Mouse (Mus musculus): Measurements from ENCODE around the gene Ltbp1. TPM values are rescaled to one million over a fixed set of nuclear protein-coding genes. Genes with fewer than 3 reads are reported as not detected.

Gene Ltbp1
- total RNA-seq, 2 experiments from 2014 or later, result 7.2 to 7.8 TPM

DNA sequence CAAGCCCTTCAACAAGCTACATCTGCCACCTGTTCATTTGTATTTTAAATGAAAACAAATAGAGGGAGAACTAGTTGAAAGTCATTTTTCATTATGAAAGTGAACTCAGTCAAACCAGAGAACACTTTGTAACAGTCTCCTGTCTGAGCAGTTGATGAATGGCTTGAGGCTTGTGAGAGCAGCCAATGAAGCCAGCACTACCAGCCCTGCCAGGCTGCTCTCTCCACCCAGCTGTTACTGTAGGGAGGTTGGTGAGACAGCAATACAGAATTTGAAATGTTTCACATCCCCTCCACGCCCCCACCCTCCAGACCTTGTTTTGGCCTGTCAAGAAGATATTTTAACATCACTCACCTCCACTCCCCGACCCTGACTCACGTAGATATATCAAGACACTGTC is 411.5 kb downstream of the Ltbp1 start:
- no peak for DNase-seq (ENCODE audit: low spot score in 2 of 2)

DNA sequence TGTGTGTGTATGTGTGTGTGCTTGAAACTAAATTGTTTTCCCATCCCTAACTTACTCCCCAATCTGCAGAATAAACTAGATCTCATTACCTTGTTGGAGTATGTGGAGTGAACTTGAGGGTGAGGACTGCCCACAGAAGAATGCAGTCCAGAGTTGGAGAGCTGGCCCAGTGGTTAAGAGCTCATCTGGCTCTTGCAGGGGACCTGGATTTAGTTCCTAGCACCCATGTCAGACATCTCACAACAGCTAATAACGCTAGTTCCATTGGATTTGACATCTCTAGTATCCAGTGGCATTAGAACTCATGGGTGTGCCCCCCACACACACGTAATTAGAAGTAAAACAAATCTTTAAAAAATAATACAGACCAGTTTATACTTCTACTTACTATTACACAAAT is 428.8 kb downstream of the Ltbp1 start:
- no peak for DNase-seq (ENCODE audit: low spot score in 2 of 2)

DNA sequence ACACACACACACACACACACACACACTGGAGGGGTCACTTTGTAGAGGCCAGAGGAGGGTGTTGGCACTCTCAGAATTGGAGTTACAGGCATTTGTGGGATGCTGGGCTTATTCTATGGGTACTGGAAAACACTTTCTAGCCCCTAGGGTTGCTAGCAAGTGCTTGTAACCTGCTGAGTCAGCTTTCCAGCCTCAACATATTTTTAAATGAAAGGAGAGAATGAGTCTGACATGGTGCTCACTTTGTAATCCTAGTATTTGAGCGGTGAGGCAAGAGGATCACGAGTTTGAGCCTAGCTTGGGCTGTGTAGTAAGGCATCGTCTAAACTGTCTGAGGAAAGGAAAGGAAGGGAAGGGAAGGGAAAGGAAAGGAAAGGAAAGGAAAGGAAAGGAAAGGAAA is 429.5 kb downstream of the Ltbp1 start:
- no peak for DNase-seq (ENCODE audit: low spot score in 2 of 2)

DNA sequence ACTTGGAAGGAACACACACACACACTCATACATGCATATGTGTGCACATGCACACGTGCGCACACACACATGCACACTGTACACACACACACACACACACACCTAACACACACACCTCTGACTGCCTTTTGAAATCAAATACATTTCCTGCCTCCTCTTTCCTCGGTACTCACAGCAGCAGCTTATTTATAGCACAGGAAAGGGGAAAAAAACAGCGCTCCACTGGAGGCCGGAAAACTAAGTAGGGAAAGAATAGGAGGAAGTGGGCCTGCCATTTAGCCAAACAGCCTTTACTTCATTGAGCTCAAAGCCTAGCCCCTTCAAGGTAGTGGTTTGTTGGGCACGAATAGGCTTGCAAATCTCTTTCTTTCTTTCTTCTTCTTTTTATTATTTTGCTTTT is 430.2 kb downstream of the Ltbp1 start, which contains the start of gene Rasgrp3:
Gene Rasgrp3, plus strand, starts transcription at position 298 of the 400 bp plus-strand sequence.
- DNase-seq (ENCODE audit: low spot score in 2 of 2), result no peak

DNA sequence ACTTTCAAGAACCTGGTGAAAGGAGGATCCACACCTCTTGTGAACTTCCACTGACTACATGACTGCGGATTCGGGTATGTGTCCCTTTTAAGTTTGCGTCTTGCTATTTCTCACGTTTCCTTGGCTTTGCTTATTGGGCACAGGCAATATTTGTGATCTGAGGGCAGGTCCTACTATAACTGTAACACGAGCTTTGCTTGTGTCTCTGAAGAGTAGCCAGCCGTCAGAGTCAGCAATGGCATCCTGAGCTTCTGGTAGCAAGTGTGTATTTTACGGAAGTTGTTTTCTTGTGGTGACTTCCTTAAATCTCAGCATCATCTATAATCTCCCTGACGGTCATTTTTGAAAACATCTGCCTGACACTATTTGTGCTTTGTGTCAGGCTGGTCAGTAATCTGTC is 430.7 kb downstream of the Ltbp1 start:
- no peak for DNase-seq (ENCODE audit: low spot score in 2 of 2)

DNA sequence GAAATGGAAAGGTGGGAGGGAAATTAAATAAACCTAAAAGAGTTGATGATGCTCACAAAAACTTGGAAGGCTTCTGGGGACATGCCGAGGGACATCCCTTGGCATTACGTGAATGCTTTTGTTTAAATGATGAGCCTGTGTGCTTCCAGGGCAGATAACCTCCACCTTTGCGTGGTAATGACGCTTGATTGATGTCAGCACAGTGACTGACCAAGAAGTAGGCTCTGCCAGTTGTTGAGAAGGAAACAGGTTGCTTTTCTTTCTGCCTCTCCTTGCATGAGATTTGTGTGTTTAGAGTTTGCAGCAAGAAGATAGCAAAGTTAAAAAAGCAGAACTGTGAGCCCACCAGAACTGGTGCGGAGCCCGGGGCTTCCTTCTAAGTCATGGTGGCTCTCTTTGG is 431.5 kb downstream of the Ltbp1 start:
- no peak for DNase-seq (ENCODE audit: low spot score in 2 of 2)

DNA sequence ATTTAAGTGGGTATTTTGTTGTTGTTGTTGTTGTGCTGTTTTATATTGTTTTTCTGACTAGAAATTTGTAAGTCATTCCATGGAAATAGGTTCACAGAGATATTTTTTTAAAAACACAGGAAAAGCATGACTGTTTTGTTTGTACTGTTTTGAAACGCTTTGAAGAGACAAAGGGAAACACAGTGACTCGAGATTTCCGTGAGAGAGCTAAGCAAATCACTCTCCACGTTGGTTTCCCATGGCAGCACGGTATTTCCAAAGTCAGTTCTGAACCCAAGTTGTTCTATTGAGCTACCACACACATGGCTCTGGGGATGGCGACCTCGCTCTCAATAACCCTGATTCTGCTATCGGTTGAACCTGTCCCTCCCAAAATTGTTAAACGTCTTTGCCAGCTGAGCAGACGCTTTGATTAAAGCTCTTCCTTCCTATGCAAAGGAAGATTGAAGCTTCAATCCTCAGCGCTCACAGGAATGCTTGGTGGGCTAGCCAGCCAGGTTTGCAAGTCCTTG is 431.9 kb downstream of the Ltbp1 start:
- no peak for DNase-seq (ENCODE audit: low spot score in 2 of 2)

DNA sequence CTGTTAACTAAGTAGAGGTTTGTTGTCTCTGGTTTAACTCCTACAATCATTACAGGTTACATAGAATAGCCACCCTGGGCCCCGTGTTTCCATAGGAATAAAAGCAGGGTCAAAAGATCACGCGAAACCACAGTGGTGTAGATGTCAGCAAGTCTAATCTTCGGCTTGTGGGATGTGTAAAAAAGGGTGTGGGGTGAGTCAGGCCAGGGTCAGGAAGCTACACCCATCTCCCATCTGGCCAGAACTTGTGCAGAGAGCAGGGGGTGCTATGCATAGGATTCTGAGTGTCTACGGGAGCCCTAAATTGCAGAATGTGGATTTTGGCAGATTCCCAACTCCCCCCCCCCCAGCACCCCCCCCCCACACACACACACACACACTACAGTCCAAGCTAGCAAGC is 432.8 kb downstream of the Ltbp1 start:
- no peak for DNase-seq (ENCODE audit: low spot score in 2 of 2)

DNA sequence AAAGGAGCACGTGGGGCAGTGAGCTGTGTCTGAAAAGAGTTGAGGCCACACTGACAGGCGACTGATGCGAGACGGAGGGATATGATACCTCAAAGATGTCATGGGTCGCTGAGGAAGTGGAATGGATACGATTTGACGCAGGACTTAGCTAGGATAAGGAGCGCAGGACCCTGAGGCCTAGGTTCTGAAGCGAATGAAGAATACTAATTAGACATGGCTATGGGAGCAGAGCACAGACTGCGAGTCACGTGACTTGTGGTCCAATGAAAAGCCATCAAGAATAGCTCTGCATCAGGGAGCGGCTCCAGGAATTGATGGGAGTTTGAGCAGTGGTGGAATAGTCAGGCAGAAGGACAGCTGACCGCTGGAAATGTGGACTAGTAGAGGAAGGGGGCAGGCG is 433.7 kb downstream of the Ltbp1 start:
- DNase-seq (ENCODE audit: low spot score in 2 of 2), result no peak

DNA sequence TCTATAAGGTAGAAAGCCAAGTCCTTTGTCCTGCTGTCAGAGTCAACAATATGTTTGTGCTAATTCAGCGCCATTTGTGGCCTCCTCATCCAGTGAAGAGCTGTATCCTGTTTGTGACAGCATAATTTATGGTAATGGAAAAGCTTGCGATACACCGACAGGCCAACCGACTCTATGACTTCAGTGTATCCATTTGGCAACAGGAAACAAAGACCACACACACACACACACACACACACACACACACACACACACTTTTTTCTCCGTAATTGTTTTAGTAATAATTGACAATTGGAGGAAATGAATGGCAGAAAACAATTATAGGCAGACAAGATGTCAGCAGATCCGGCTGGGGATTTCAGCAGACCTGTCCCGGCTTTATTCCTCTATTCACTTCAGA is 435.3 kb downstream of the Ltbp1 start:
- no peak for DNase-seq (ENCODE audit: low spot score in 2 of 2)

DNA sequence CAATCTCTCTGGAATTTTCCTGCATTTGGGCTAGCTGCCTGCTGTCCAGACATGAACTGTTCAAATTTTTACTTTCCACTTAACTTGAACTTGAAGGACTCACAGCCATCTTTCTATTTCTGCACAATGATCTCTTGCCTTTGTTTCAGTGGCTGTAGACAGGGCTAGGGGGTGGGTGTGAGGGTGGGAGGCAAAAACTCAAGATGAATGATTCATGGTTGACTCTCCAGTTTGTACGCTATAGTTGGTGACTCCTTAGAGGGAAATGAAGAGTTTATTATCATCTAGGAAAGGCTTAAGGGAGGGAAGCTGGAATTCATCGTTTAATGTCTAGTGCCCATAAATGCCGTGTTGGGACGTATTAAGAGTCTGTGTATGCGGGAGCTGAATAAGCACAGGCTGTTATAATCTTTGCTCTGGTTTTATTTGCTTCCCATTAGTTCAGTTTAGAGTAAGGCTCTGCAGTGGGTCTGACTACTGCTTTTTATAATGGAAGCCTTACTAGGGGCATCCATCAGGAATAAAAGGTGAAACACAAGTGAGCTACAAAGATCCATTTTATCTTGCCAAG is 436.0 kb downstream of the Ltbp1 start:
- DNase-seq (ENCODE audit: low spot score in 2 of 2), result no peak
